Mouse (Mus musculus) cerebellum, adult 8-10 months (tissue): Measurements from ENCODE around the gene Pik3r6.

ENCODE experiments used
- DNase-seq: peaks from one replicate; pipeline ENCODE4 v3.0.0; 2022

Pik3r6 gene

GRCm38 (mm10) chr11:68586721-68587120, 83.9 kb downstream of the Pik3r6 start, which contains the start of gene Ccdc42:
Ccdc42 (plus strand) TSS chr11:68587021.
- no peak for DNase-seq

GRCm38 (mm10) chr11:68589055-68589809, 86.4 kb downstream of the Pik3r6 start:
- peak; percentile 82 for DNase-seq

- DNase-seq, result no peak
These were observed 88.9 kb downstream of the Pik3r6 start for GRCm38 (mm10) chr11:68591708-68592107.

GRCm38 (mm10) chr11:68593247-68593646, 90.4 kb downstream of the Pik3r6 start:
- no peak for DNase-seq

GRCm38 (mm10) chr11:68597912-68598311, 95.1 kb downstream of the Pik3r6 start:
- DNase-seq, result no peak

- DNase-seq, result no peak
These were observed 97.8 kb downstream of the Pik3r6 start for GRCm38 (mm10) chr11:68600551-68601021.

GRCm38 (mm10) chr11:68601486-68601991, 98.7 kb downstream of the Pik3r6 start:
- DNase-seq, result no peak
